Mouse (Mus musculus) midbrain, embryonic 10.5 days (tissue): ENCODE data around the gene Mest. TPM values are rescaled to one million over a fixed set of nuclear protein-coding genes. Genes with fewer than 3 reads are reported as not detected.

Source experiments
- DNase-seq: peaks from one replicate; pipeline ENCODE4 v3.0.0-alpha.2; 2017; ENCODE audit warnings: low spot score
- H3K27ac ChIP-seq: fragments of 300-500 bp; sonication (generic); replicated peaks from 2 replicates; pipeline ENCODE4 v1.5.1; 2016; ENCODE audit warnings: mild to moderate bottlenecking
- H3K27me3 ChIP-seq: fragments of 300-500 bp; sonication (generic); 2 replicates; pipeline ENCODE4 v1.6.1; 2016; ENCODE audit warnings: low read depth, mild to moderate bottlenecking; ENCODE audit not compliant: poor library complexity, severe bottlenecking
- H3K36me3 ChIP-seq: fragments of 300-500 bp; sonication (generic); 2 replicates; pipeline ENCODE4 v1.6.1; 2016; ENCODE audit warnings: mild to moderate bottlenecking, moderate library complexity
- H3K4me1 ChIP-seq: fragments of 300-500 bp; sonication (generic); 2 replicates; pipeline ENCODE4 v1.6.1; 2016
- H3K4me3 ChIP-seq: fragments of 300-500 bp; sonication (generic); 2 replicates; pipeline ENCODE4 v1.5.1; 2016; ENCODE audit warnings: mild to moderate bottlenecking, moderate library complexity
- H3K9me3 ChIP-seq: fragments of 300-500 bp; sonication (generic); replicated peaks from 2 replicates; pipeline ENCODE4 v1.6.1; 2016; ENCODE audit warnings: mild to moderate bottlenecking
- WGBS: fragments of 180-500 bp; shearing (Covaris S2); methylation state at CpG from one replicate; pipeline ENCODE4 v1.1.7; 2016; 5-methylcytosine and 5-hydroxymethylcytosine counted together
- polyA plus RNA-seq: library from polyadenylated mRNA; unstranded; fragments of >200 nt; fragmentation: Nextera tagmentation; extraction: Ambion mirVana; gene quantifications from 2 replicates; pipeline ENCODE4 v1.2.1, GENCODE M21; 2016

Mest gene
- polyA plus RNA-seq = 1,366 and 1,939 TPM in 2 replicates

DNA sequence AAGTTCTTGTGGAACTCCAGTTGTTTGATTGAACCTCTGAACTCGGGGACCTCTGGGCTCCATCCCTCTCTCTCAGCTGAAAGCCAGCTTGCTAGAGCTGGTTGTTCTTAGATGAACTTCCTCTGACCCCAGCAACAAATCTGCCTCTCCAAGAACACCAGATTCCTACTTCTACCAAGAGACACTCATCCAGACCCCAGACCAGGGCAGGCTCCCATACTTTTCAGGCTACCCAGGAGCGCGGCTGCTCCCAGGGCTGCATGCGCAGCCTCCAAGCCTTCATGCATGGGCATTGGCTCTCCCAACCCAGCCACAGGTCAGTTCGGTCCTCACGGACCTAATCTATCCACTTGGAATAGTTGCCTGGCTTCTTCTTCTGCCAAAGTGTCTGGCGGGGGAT is at the start of gene Mest:
TSS of gene Mest (plus strand) at position 217 of the 400 bp plus-strand sequence.
- no peak for DNase-seq
- Histone ChIP-seq H3K4me3 (no peak within 1 kb of the TSS), H3K27ac (peak within 1 kb of the TSS; percentile 84), H3K36me3 (no peaks in the 10 kb centered on the region), H3K9me3 (no peaks in the 10 kb centered on the region), H3K4me1 (peaks cover 39% of the 10 kb centered on the region), H3K27me3 (no peaks in the 10 kb centered on the region)
- WGBS = 60% methylated on average over 7 of the region's 7 CpGs

DNA sequence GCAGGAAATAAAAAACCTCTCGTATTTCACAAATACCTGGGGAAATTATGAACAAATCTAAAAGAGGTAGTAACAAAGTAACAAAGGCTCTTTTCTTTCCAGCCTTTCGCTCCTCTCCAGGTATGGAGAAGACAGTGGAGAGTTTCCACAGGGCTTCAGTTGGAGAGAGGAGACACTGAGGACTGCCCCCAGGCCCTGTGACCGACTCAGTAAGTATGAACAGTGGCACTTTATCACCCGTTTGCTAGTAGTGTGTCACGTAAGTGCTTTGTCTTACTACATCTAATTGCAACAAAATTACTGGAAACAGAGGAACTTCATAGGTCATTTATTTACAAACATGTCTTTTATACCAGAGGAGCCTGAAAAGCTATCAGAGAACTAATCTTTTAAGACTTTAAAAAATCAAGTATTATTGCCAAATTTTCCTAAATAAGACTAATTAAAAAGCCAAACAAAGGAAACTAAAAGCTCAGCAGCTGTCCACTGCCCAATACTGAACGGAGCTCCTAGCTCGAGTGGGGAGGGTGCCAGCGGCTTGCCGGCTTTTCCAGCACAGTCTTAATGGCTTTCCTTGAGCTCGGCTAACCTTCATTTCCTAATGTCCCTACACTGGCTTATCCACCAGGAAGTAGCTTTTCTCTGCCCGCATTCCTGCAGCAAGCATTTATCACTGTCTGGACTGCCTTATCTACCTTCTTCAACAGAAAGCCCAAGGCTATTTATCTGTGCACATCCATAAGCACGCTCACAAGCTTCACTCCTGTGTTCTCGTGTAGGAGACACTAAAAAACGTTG is 49.4 kb upstream of the Mest start:
- H3K9me3 ChIP-seq = no peaks in the 10 kb centered on the region
- H3K27me3 ChIP-seq = peaks cover 18% of the 10 kb centered on the region
- H3K4me3 ChIP-seq = no peak overlapping the region
- 53% methylated on average over 14 of the region's 14 CpGs for WGBS
- H3K36me3 ChIP-seq = 0 out of 2 replicates have a peak, but pooled peaks cover 5% of the 10 kb centered on the region
- DNase-seq = no peak
- peak overlapping the region; percentile 92 for H3K27ac ChIP-seq
- H3K4me1 ChIP-seq = peaks cover 74% of the 10 kb centered on the region

DNA sequence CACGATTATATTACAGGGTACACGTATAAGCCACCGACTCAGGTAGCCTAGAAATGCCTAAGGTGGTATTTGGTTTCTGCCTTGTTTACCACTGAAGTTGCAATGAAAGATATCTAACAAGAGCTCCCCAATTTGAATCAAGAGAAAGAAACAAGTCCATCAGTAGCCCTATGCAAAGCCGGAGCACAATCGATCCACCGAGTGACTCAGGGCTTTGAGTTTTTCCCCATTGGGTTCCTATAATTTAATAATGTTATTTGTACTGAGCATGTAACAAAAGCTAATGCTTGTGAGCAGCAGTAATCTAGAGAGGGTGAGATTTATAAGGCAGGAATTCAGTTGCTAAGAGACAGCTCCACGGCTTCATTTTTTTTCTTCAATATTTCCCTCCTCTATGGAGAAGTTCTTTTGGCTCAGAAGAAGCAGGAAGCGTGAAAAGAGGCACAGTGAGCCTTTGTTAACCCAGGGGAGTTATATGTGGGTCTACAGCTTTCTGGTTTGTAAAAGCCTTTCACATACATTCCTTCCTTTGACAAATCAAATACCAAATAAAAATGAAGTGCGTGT is 48.5 kb upstream of the Mest start:
- peaks cover 76% of the 10 kb centered on the region for H3K4me1 ChIP-seq
- H3K27me3 ChIP-seq = peaks cover 9% of the 10 kb centered on the region
- H3K9me3 ChIP-seq = no peaks in the 10 kb centered on the region
- no peak overlapping the region for H3K4me3 ChIP-seq
- DNase-seq = no peak
- H3K27ac ChIP-seq = peak overlapping the region; percentile 92
- no peaks in the 10 kb centered on the region for H3K36me3 ChIP-seq
- 57% methylated on average over 9 of the region's 9 CpGs for WGBS

DNA sequence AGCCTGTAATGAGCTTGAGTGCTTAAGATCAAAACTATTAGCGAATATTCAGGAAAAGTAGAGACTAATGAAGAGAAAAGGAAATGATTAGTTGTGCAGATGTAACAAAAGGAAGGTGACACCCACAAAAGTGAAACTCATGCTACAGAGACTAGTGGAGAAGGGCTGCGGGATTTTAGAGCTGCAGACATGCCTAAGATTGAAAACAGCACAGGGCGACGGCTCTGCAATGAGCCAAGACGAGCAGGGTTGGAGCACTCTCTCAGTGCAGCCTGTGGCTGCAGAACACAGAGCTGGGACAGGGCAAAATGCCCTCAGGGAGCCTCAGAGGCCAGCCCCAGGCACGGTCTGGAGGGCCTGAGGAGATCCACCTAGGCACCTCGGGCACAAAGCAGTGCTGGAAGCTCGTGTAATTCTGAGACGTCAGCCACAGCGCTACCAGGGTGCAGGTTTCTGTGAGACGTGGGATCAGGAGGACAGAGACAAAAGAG is 48.0 kb upstream of the Mest start:
- H3K4me1 ChIP-seq = peaks cover 73% of the 10 kb centered on the region
- DNase-seq = peak; percentile 42
- WGBS = 17% methylated on average over 11 of the region's 11 CpGs
- no peaks in the 10 kb centered on the region for H3K9me3 ChIP-seq
- H3K27me3 ChIP-seq = peaks cover 6% of the 10 kb centered on the region; the same call in 1 of the 2 replicates
- peak overlapping the region; percentile 92 for H3K27ac ChIP-seq
- H3K4me3 ChIP-seq = peak overlapping the region; percentile 32
- no peaks in the 10 kb centered on the region; the same call in 1 of the 2 replicates for H3K36me3 ChIP-seq

DNA sequence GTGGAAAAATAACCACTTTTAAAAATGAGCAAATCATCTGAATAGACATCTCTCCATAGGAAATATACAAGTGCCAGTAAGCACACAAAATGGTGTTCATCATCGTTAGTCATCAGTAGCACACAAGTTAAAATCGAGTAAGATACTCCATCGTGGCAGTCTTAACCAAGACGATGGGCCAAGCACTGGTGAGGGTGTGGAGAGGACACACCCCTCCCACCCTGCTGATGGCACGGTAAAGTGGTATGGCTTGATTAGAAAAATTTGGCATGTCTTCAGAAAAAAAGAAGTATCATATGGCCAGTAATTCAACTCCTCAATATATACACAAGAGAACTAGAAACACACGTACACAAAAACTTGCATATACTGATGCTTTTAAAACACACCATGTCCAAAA is 46.8 kb upstream of the Mest start:
- H3K9me3 ChIP-seq = no peaks in the 10 kb centered on the region
- 91% methylated on average over 6 of the region's 6 CpGs for WGBS
- no peaks in the 10 kb centered on the region for H3K27me3 ChIP-seq
- H3K27ac ChIP-seq = no peak overlapping the region
- DNase-seq = no peak
- H3K4me3 ChIP-seq = no peak overlapping the region
- no peaks in the 10 kb centered on the region; the same call in 1 of the 2 replicates for H3K36me3 ChIP-seq
- peaks cover 75% of the 10 kb centered on the region for H3K4me1 ChIP-seq

DNA sequence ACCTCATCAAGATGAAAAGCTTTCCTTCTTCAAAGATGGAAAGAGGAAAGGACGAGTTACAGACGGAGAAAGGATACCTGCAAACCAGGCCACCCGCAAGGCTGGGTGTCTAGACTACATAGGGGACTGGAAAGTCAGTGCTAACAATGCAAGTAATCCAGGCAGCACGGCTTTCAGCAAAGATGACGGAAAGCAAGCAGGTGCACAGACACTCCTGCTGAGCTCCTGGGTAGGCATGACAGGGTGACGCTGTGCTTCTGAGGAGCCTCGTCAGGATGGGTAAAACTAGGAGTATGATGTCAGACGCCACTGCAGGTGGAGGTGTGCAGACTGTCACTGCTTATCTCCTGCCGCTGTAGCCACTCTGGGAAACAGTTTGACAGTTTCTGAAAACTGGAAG is 45.8 kb upstream of the Mest start:
- Histone ChIP-seq H3K27me3 (no peaks in the 10 kb centered on the region), H3K4me3 (no peak overlapping the region), H3K36me3 (no peaks in the 10 kb centered on the region; the same call in 1 of the 2 replicates), H3K9me3 (no peaks in the 10 kb centered on the region), H3K4me1 (peaks cover 76% of the 10 kb centered on the region), H3K27ac (peak overlapping the region; percentile 61; the same call in 1 of the 2 replicates)
- 79% methylated on average over 9 of the region's 9 CpGs for WGBS
- DNase-seq = no peak

DNA sequence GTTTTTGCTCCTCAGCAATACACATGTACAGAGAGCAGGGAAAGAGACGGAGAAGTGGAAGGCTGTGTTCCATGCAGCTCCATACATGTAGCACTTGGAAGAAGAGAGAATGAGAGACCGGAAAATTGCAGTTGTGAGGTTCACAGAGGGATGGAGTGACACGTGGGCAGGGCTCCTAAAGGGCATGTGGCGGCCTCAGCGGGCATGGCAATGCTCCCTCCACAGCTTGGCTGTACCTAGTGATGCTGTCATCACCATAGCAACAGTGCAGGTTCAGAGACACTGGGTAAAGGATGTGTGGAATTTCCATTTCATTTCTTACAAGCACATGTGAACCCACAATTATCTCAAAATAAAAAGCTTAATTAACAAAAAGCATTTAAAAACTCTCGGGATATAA is 44.9 kb upstream of the Mest start:
- Histone ChIP-seq H3K27me3 (no peaks in the 10 kb centered on the region), H3K4me1 (peaks cover 73% of the 10 kb centered on the region), H3K27ac (peak overlapping the region; percentile 63), H3K36me3 (peaks cover 5% of the 10 kb centered on the region), H3K9me3 (no peaks in the 10 kb centered on the region), H3K4me3 (no peak overlapping the region)
- WGBS = 71% methylated on average over 6 of the region's 6 CpGs
- DNase-seq = peak; percentile 39

DNA sequence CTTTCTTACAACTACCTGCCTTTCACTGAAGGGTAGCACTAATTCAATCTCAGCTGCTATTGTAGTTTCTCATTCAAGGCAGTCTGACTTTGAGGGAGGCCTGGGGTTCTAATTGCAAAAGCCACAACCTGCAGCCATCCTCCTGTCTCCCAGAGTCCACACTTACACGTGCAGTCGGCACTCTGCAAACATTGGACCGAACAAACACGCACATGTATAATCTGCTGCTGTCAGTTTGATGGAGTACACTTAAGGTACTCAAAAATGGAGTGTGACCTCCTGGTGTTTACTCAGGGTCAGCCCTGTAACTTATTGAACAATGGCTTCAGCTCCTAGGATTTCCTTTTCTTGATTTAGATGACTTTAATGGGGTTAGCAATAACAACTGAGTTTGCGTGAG is 43.8 kb upstream of the Mest start:
- no peak overlapping the region for H3K4me3 ChIP-seq
- 73% methylated on average over 5 of the region's 5 CpGs for WGBS
- H3K27me3 ChIP-seq = no peaks in the 10 kb centered on the region
- H3K9me3 ChIP-seq = no peaks in the 10 kb centered on the region
- H3K36me3 ChIP-seq = peaks cover 5% of the 10 kb centered on the region
- peaks cover 62% of the 10 kb centered on the region for H3K4me1 ChIP-seq
- H3K27ac ChIP-seq = peak overlapping the region; percentile 35; the same call in 1 of the 2 replicates
- no peak for DNase-seq

DNA sequence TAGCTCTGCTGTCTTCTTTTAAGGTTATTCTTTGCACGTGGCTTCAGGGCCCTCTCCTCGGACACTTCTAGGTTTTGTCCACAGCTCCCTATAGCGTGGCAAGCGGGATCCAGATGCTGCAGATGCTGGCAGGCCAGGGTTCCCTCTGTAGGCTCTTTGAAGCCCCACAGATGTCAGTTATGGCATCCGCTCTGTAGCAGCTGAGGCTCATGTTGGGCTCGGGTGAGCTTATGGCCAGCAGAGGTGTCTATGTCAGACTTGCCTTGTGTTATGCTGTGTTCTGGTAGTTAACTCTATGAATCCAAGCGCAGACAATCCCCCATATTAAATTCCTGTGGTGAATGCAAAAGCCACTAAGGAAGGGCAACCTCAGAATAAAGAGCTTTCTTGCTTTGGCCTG is 42.9 kb upstream of the Mest start:
- Histone ChIP-seq H3K9me3 (no peaks in the 10 kb centered on the region), H3K4me1 (peaks cover 54% of the 10 kb centered on the region), H3K27me3 (no peaks in the 10 kb centered on the region), H3K4me3 (no peak overlapping the region), H3K27ac (0 out of 2 replicates have a peak overlapping the region, but pooled peaks have one; percentile 49), H3K36me3 (peaks cover 5% of the 10 kb centered on the region)
- WGBS = 84% methylated on average over 7 of the region's 7 CpGs
- DNase-seq = no peak

DNA sequence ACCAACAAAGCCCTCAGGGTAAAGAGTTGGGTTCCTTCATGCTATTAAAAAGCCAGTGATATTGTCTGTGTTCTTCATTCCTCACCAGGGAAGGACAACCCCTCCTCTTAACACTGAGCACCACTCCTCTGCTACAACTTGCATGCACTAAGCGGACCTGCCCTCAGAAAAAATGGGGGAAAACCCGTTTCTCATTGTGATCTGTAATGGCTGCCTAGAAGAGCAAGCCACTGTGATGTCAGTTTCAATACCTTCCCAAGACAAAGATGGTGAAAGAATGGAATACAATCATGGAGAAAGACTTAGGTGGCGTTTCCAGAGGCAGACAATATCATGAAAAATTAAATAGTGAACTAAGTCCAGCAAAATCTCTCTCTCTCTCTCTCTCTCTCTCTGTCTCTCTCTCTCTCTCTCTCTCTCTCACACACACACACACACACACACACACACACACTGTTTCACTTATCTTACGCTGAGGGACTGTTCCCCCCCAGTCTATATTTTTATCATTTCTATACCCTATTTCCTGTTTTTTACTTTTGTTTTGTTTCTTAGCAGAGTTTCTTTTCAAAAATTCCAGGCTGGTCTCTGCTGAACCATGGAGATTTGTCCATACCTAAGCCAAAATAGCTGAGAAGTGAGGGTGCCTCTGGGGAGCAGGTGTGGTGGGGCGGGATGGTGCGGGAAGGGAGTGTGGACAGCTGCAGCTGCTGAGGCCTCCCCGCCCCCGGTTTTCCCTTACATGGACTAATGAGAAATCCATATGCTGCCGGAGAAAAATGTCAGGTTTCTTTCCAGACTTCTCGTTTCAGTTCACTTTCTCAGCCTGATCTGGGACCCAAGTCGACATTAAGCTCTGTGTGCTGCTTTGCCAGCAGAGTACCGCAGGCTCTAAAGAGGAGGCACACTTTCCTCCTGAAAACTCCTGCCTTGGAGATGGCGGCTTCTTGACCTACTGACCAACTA is 41.1 kb upstream of the Mest start:
- no peaks in the 10 kb centered on the region for H3K9me3 ChIP-seq
- DNase-seq = no peak
- WGBS = 77% methylated on average over 13 of the region's 13 CpGs
- peaks cover 5% of the 10 kb centered on the region for H3K36me3 ChIP-seq
- peak overlapping the region; percentile 24 for H3K27ac ChIP-seq
- peaks cover 40% of the 10 kb centered on the region for H3K4me1 ChIP-seq
- H3K27me3 ChIP-seq = no peaks in the 10 kb centered on the region
- H3K4me3 ChIP-seq = no peak overlapping the region

DNA sequence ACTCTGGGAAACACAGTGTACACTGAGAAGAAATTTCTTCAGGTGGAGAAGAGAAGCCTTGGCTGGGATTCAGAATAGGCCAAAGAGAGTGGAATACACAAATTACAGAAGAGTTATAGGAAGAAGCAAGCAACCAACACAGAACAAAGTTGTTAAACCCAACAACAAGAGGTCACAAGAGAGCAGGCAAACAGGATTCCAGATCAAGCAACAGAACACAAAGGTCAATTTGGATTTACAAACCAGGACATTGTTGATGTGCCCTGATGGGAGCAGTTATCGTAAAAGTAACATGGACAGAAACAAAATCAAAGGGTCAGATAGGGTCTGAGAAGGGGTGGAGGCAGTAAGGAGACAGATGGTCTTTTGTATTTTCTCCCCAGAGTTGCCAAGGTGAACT is 38.8 kb upstream of the Mest start:
- peaks cover 20% of the 10 kb centered on the region for H3K4me1 ChIP-seq
- 91% methylated on average over 1 of the region's 1 CpGs for WGBS
- no peak for DNase-seq
- H3K27ac ChIP-seq = no peak overlapping the region
- no peaks in the 10 kb centered on the region for H3K9me3 ChIP-seq
- H3K27me3 ChIP-seq = no peaks in the 10 kb centered on the region
- H3K4me3 ChIP-seq = no peak overlapping the region
- H3K36me3 ChIP-seq = peaks cover 5% of the 10 kb centered on the region

DNA sequence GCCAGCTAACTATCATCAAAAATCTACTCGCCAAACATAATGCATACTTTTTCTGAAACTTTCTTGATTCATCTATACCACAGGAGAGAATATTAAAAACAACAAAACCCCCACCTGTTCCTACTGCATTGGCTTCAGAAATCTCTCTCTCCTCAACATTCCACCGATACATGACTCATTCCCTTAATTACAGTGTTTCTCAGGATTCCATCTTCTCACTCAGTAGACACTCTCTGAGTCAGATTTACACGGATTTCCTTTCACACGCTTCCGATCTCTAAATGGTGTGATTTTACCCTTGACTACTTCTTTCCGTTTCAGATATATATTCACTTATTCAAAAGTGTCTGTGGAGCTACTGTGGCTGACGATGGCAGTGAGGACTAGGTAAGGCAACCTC is 36.1 kb upstream of the Mest start:
- Histone ChIP-seq H3K4me3 (no peak overlapping the region), H3K27ac (no peak overlapping the region), H3K9me3 (no peaks in the 10 kb centered on the region), H3K4me1 (peaks cover 13% of the 10 kb centered on the region; the same call in 1 of the 2 replicates), H3K27me3 (no peaks in the 10 kb centered on the region), H3K36me3 (peaks cover 5% of the 10 kb centered on the region; the same call in 1 of the 2 replicates)
- DNase-seq = no peak
- WGBS = 96% methylated on average over 7 of the region's 7 CpGs
